9 mouse cellular contexts compared by ENCODE assay signal in genomic region chr9:107901627-107901914, GRCm38 (mm10). TPM values are rescaled to one million over a fixed set of nuclear protein-coding genes. Genes with fewer than 3 reads are reported as not detected.
DNase-seq lines count a peak whose midpoint lies in the region; ATAC-seq and TF ChIP-seq lines count a peak whose summit lies in the region.
"Had no signal": no experiment of that assay in that cellular context is flagged by ENCODE, and none has a peak within 500 bp of the region (broad histone marks: within the 10 kb centered on the region; RNA-seq: fewer than 3 reads in every experiment).

No protein-coding gene starts in this region.

- H3K27me3 ChIP-seq in heart, embryonic 10.5 days (ENCODE audit: insufficient read depth, poor library complexity, severe bottlenecking): peaks cover 52% of the 10 kb centered on the region
- H3K27me3 ChIP-seq in hindbrain, embryonic 13.5 days: peaks cover 35% of the 10 kb centered on the region
- peaks cover 64% of the 10 kb centered on the region for H3K27me3 ChIP-seq in midbrain, embryonic 10.5 days (ENCODE audit: low read depth, poor library complexity, severe bottlenecking)

- peak overlapping the region; percentile 62 for H3K4me2 ChIP-seq in hindbrain, embryonic 13.5 days

- WGBS in heart, embryonic 10.5 days: 18% methylated on average over 17 of the region's 17 CpGs
- WGBS in hindbrain, embryonic 13.5 days: 13% methylated on average over 17 of the region's 17 CpGs
- WGBS in midbrain, embryonic 10.5 days: 7% methylated on average over 17 of the region's 17 CpGs

- H3K9me3 ChIP-seq in heart, embryonic 10.5 days: no peaks in the 10 kb centered on the region
- H3K9me3 ChIP-seq in ES-E14 (ENCODE audit: control insufficient read depth, insufficient read depth, low read depth, low read length): no peaks in the 10 kb centered on the region
- H3K9me3 ChIP-seq in hindbrain, embryonic 13.5 days: no peaks in the 10 kb centered on the region
- no peaks in the 10 kb centered on the region for H3K9me3 ChIP-seq in midbrain, embryonic 10.5 days (replicated peaks)

- H3K36me3 ChIP-seq in heart, embryonic 10.5 days: peaks cover 24% of the 10 kb centered on the region
- H3K36me3 ChIP-seq in ES-E14 (ENCODE audit: control insufficient read depth, insufficient read depth, low read length, poor library complexity, severe bottlenecking): no peaks in the 10 kb centered on the region
- H3K36me3 ChIP-seq in hindbrain, embryonic 13.5 days: peaks cover 50% of the 10 kb centered on the region
- peaks cover 11% of the 10 kb centered on the region; the same call in 1 of the 2 replicates for H3K36me3 ChIP-seq in midbrain, embryonic 10.5 days

- peak overlapping the region; percentile 58 for H3K4me3 ChIP-seq in heart, embryonic 10.5 days
- peak overlapping the region; percentile 45 to 68; a peak in 3 of 4 replicates for H3K4me3 ChIP-seq in ES-E14 (ENCODE audit: insufficient read depth in 1 of 2, low read depth in 1 of 2, low read length in 2 of 2, poor library complexity in 1 of 2, severe bottlenecking in 1 of 2)
- no peak overlapping the region; the same call in 1 of the 2 replicates for H3K4me3 ChIP-seq in hindbrain, embryonic 13.5 days
- peak overlapping the region; percentile 55 for H3K4me3 ChIP-seq in midbrain, embryonic 10.5 days

- DNase-seq in heart, embryonic 10.5 days (ENCODE audit: low spot score): no peak
- no peak for DNase-seq in heart, postnatal 4 days
- DNase-seq in ES-E14 (ENCODE audit: low read depth, low spot score): no peak
- no peak for DNase-seq in midbrain, embryonic 10.5 days (ENCODE audit: low spot score)
- no peak for DNase-seq in gastrocnemius, postnatal 4 days (ENCODE audit: low spot score in 2 of 2)
- DNase-seq in frontal cortex, adult 2 months (ENCODE audit: extremely low spot score in 1 of 2, low spot score in 1 of 2): no peak

- in situ Hi-C loops in ES-E14 (cut with MboI; ENCODE audit: low sequenced_read_pairs in 2 of 2, unreplicated experiment in 2 of 2): loop anchor here in 1 of 2 experiments (5.0 kb wide), 1 partner anchor 166 kb away; no protein-coding TSS in a partner anchor

- peaks cover 24% of the 10 kb centered on the region for H3K4me1 ChIP-seq in heart, embryonic 10.5 days
- H3K4me1 ChIP-seq in ES-E14 (ENCODE audit: control insufficient read depth in 2 of 2, insufficient read depth in 2 of 2, low read length in 2 of 2, poor library complexity in 1 of 2): peaks cover 0 to 8% of the 10 kb centered on the region in 2 experiments; a peak in 2 of 4 replicates
- peaks cover 21% of the 10 kb centered on the region for H3K4me1 ChIP-seq in hindbrain, embryonic 13.5 days (replicated peaks)
- peaks cover 25% of the 10 kb centered on the region for H3K4me1 ChIP-seq in midbrain, embryonic 10.5 days

- no peak overlapping the region for H3K27ac ChIP-seq in heart, embryonic 10.5 days
- H3K27ac ChIP-seq in ES-E14 (ENCODE audit: insufficient read depth, low read depth, low read length, poor library complexity, severe bottlenecking): no peak overlapping the region
- H3K27ac ChIP-seq in hindbrain, embryonic 13.5 days: no peak overlapping the region
- no peak overlapping the region for H3K27ac ChIP-seq in midbrain, embryonic 10.5 days (replicated peaks)
- H3K27ac ChIP-seq: liver, embryonic 14.5 days had no signal

- ATAC-seq in hindbrain, embryonic 13.5 days (ENCODE audit: low FRiP score): peak; percentile 2; the same call in 1 of the 2 replicates
- ATAC-seq in erythroblast, adult 5-6 weeks (replicated peaks; ENCODE audit: low FRiP score, poor library complexity, severe bottlenecking): no peak

- H3K9ac ChIP-seq in ES-E14 (ENCODE audit: insufficient read depth, low read depth, low read length, poor library complexity, severe bottlenecking): peak overlapping the region; percentile 37; the same call in 1 of the 2 replicates
- peak overlapping the region; percentile 63; the same call in 1 of the 2 replicates for H3K9ac ChIP-seq in hindbrain, embryonic 13.5 days

TF ChIP-seq in ES-E14, 5 proteins besides CTCF, POLR2A, EP300 and RAD21:
- no peak for TF ChIP-seq HCFC1 (IDR thresholded peaks at IDR 0.05; ENCODE audit: borderline replicate concordance, insufficient read depth, low read length)
- TF ChIP-seq MAFK (IDR thresholded peaks at IDR 0.05; ENCODE audit: insufficient read depth, low read depth, low read length): no peak
- TF ChIP-seq ZC3H11A (IDR thresholded peaks at IDR 0.05; ENCODE audit: borderline replicate concordance, low read depth, low read length): no peak
- no peak for TF ChIP-seq ZNF384 (IDR thresholded peaks at IDR 0.05; ENCODE audit: low read depth, low read length)
- TF ChIP-seq CHD2 (IDR thresholded peaks at IDR 0.05; ENCODE audit: low read depth, low read length): no peak

RNA-seq across cellular contexts. Expression of gene Mst1r, which starts 5.1 kb away (rescaled TPM):
- polyA plus RNA-seq in heart, embryonic 10.5 days (2016; fragmentation: Nextera tagmentation; extraction: Ambion mirVana): 3.8 and 4.1 TPM in 2 replicates
- total RNA-seq in heart, postnatal 4 days (2021): 1 to 10 TPM; 2.9 to 3.1 TPM
- 0.22 and 0.37 TPM in 2 replicates for total RNA-seq in ES-E14 (2012; rRNA removed)
- 1.8 and 2.1 TPM in 2 replicates for polyA plus RNA-seq in hindbrain, embryonic 13.5 days (2015; fragmentation: Nextera tagmentation; extraction: Ambion mirVana)
- 0.78 and 0.79 TPM in 2 replicates for polyA plus RNA-seq in midbrain, embryonic 10.5 days (2016; fragmentation: Nextera tagmentation; extraction: Ambion mirVana)
- total RNA-seq in gastrocnemius, postnatal 4 days (2021): 1 to 10 TPM; 5.3 to 5.4 TPM
- not detected in 2 replicates for total RNA-seq in erythroblast, adult 5-6 weeks (2015; ENCODE audit: low replicate concordance)
- total RNA-seq in erythroblast, adult 5-6 weeks (2017; ENCODE audit: low replicate concordance): 0.43 TPM in 1 of 2 replicates, not detected in the other
- polyA plus RNA-seq in frontal cortex, adult 2 months (2012; rRNA removed): 1.2 and 2.1 TPM in 2 replicates

RNA-seq across cellular contexts. Expression of gene Mon1a, which starts 13.6 kb away (rescaled TPM):
- 10.7 and 10.8 TPM in 2 replicates for polyA plus RNA-seq in heart, embryonic 10.5 days (2016; fragmentation: Nextera tagmentation; extraction: Ambion mirVana)
- 1 to 10 TPM; 6.1 TPM for total RNA-seq in heart, postnatal 4 days (2021)
- total RNA-seq in ES-E14 (2012; rRNA removed): 4.7 and 5.4 TPM in 2 replicates
- 25.2 and 25.5 TPM in 2 replicates for polyA plus RNA-seq in hindbrain, embryonic 13.5 days (2015; fragmentation: Nextera tagmentation; extraction: Ambion mirVana)
- polyA plus RNA-seq in midbrain, embryonic 10.5 days (2016; fragmentation: Nextera tagmentation; extraction: Ambion mirVana): 11.6 and 15.3 TPM in 2 replicates
- total RNA-seq in gastrocnemius, postnatal 4 days (2021): 1 to 10 TPM; 5.3 to 6.2 TPM
- 2.5 and 4.4 TPM in 2 replicates for total RNA-seq in erythroblast, adult 5-6 weeks (2015; ENCODE audit: low replicate concordance)
- 2.0 and 2.7 TPM in 2 replicates for total RNA-seq in erythroblast, adult 5-6 weeks (2017; ENCODE audit: low replicate concordance)
- polyA plus RNA-seq in frontal cortex, adult 2 months (2012; rRNA removed): 28.2 and 28.5 TPM in 2 replicates

RNA-seq across cellular contexts. Expression of gene Actl11, which starts 26.7 kb away (rescaled TPM):
- polyA plus RNA-seq in heart, embryonic 10.5 days (2016; fragmentation: Nextera tagmentation; extraction: Ambion mirVana): not detected in 2 replicates
- total RNA-seq in heart, postnatal 4 days (2021): not detected
- not detected in 2 replicates for total RNA-seq in ES-E14 (2012; rRNA removed)
- polyA plus RNA-seq in hindbrain, embryonic 13.5 days (2015; fragmentation: Nextera tagmentation; extraction: Ambion mirVana): not detected in 2 replicates
- polyA plus RNA-seq in midbrain, embryonic 10.5 days (2016; fragmentation: Nextera tagmentation; extraction: Ambion mirVana): not detected in 2 replicates
- total RNA-seq in gastrocnemius, postnatal 4 days (2021): not detected
- not detected in 2 replicates for total RNA-seq in erythroblast, adult 5-6 weeks (2015; ENCODE audit: low replicate concordance)
- not detected in 2 replicates for total RNA-seq in erythroblast, adult 5-6 weeks (2017; ENCODE audit: low replicate concordance)
- not detected in 2 replicates for polyA plus RNA-seq in frontal cortex, adult 2 months (2012; rRNA removed)
- polyA plus RNA-seq: liver, embryonic 14.5 days had no signal

RNA-seq across cellular contexts. Expression of gene Rbm6, which starts 28.5 kb away (rescaled TPM):
- polyA plus RNA-seq in heart, embryonic 10.5 days (2016; fragmentation: Nextera tagmentation; extraction: Ambion mirVana): 59.6 and 67.1 TPM in 2 replicates
- total RNA-seq in heart, postnatal 4 days (2021): 10 to 100 TPM; 40.3 to 40.6 TPM
- total RNA-seq in ES-E14 (2012; rRNA removed): 61.8 and 62.3 TPM in 2 replicates
- polyA plus RNA-seq in hindbrain, embryonic 13.5 days (2015; fragmentation: Nextera tagmentation; extraction: Ambion mirVana): 121 and 122 TPM in 2 replicates
- polyA plus RNA-seq in midbrain, embryonic 10.5 days (2016; fragmentation: Nextera tagmentation; extraction: Ambion mirVana): 101 and 115 TPM in 2 replicates
- total RNA-seq in gastrocnemius, postnatal 4 days (2021): 10 to 100 TPM; 40.7 to 47.3 TPM
- total RNA-seq in erythroblast, adult 5-6 weeks (2015; ENCODE audit: low replicate concordance): 29.5 and 31.3 TPM in 2 replicates
- total RNA-seq in erythroblast, adult 5-6 weeks (2017; ENCODE audit: low replicate concordance): 60.6 and 79.6 TPM in 2 replicates
- polyA plus RNA-seq in frontal cortex, adult 2 months (2012; rRNA removed): 70.3 and 70.8 TPM in 2 replicates

RNA-seq across cellular contexts. Expression of gene Camkv, which starts 33.9 kb away (rescaled TPM):
- polyA plus RNA-seq in heart, embryonic 10.5 days (2016; fragmentation: Nextera tagmentation; extraction: Ambion mirVana): 0.79 and 2.3 TPM in 2 replicates
- total RNA-seq in heart, postnatal 4 days (2021): not detected
- 21.5 and 41.5 TPM in 2 replicates for total RNA-seq in ES-E14 (2012; rRNA removed)
- 12.4 and 13.3 TPM in 2 replicates for polyA plus RNA-seq in hindbrain, embryonic 13.5 days (2015; fragmentation: Nextera tagmentation; extraction: Ambion mirVana)
- polyA plus RNA-seq in midbrain, embryonic 10.5 days (2016; fragmentation: Nextera tagmentation; extraction: Ambion mirVana): 20.9 and 23.0 TPM in 2 replicates
- under 1 TPM; 0.41 to 0.52 TPM for total RNA-seq in gastrocnemius, postnatal 4 days (2021)
- total RNA-seq in erythroblast, adult 5-6 weeks (2015; ENCODE audit: low replicate concordance): not detected in 2 replicates
- total RNA-seq in erythroblast, adult 5-6 weeks (2017; ENCODE audit: low replicate concordance): not detected in 2 replicates
- polyA plus RNA-seq in frontal cortex, adult 2 months (2012; rRNA removed): 405 and 456 TPM in 2 replicates
